Mouse (Mus musculus): ENCODE results near the gene 1700123O20Rik. TPM values are rescaled to one million over a fixed set of nuclear protein-coding genes. Genes with fewer than 3 reads are reported as not detected.

1700123O20Rik gene
- polyA plus RNA-seq (2017; shearing (Covaris generic)) = 79.9 TPM

DNA sequence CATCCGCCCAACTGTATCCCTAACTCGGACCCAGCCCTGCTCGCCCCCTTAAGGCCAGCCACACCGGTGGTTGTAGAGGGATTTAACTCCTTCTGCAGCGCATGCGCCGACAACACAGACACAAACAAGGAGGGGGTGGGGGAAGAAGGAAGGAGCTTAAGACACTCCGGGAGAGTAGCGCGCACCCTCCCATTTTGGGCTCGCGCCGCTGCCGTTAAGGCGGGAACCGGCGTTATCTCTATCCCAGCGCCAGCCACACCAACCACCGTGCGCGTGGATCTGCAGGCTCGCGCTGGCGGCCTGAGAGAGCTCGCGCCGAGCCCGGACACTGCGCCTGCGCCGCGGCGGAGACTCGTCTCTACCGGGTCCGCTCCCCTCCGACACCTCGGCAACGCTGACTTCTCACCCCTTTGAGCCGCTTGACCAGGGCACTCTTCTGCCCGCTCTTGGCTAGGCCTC, at the start of gene 1700123O20Rik:
Gene 1700123O20Rik, plus strand, starts transcription at position 154 of the 459 bp plus-strand sequence.

DNA sequence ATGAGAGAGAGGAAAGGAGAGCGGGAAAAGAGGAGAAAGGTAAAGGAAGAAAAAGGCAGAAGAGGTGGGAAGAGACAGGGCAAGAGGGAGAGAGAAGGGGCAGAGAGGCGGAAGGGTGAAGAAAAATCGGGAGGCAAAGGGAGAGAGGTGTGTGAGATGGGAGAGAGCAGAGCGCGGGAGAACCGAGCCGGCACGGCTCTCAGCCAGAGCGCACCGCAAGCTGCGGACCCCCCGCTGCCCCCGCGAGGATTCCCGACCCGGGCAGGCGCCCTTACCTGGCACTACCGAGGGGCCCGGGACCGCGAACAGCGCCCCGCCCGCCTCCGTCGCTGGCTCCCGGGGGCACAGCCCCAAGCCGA, 45.1 kb upstream of the 1700123O20Rik start, which contains the start of gene Gm17606:
Gene Gm17606, plus strand, starts transcription at position 7 of the 359 bp plus-strand sequence.

DNA sequence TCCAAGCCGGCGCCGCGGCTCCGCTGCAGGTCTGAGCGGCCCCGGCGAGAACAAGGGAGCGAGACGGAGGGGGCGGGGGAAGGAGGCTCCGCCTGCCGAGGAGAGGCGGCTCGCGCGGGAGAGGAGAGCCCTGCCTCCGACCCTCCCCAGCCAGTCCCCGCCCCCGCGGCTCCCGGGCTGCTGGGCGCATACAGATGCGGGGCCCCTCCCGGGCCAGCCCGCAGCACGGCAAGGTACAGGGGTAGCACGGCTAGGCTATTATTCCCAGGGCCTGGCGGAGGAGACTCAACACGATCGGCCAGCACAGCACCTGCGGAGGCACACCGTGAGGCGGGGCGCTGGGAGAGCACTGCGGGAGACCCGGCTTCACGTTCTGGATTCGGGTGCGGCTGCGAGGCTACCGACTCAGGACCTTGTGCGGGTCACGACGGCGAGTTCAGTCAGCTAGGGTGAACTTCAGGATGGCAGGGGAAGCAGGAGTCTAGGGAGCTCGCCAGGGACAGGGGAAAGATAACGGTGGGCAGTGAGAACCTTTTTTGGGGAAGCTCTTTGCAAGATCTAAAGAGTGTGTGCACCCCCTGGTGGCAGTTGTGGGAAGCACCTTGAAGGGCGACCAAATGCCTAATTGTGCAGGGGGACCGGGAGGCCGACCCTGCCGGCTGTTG, 44.6 kb upstream of the 1700123O20Rik start, which contains the start of gene Cdh24:
Gene Cdh24, minus strand, starts transcription at position 60 of the 665 bp plus-strand sequence.

DNA sequence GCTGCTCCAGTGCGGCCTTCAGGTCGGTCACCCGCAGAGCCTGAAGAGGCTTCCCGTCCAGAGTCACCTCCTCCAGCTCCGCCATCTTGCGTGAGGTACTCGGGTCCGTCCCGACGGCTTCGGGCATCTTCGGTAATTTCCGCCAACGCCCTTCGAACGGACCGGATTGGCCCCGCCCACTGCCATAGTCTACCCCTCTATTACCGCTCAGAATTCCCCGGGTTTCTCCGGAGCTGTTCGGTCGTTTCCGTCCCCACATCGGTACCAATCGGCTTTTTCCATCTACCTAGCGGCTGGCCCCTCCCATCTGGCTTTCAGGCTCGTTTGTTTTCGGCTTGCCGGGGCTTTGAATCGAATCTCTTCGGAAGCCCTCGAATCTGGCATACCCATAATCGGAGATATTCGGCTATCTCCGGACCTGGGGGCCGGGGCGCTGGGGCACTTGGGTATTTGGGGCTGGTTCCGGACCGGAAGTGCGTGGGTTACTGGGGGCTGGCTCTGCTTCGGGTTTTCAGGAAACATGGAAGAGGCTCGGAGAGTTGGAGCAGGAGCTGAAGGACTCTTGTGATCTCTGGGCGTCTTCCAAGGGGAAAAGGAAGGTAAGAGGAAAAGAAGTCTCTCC, 617 bp downstream of the 1700123O20Rik start, which contains the start of gene Acin1:
Gene Acin1, minus strand, starts transcription at position 410 of the 622 bp plus-strand sequence.

DNA sequence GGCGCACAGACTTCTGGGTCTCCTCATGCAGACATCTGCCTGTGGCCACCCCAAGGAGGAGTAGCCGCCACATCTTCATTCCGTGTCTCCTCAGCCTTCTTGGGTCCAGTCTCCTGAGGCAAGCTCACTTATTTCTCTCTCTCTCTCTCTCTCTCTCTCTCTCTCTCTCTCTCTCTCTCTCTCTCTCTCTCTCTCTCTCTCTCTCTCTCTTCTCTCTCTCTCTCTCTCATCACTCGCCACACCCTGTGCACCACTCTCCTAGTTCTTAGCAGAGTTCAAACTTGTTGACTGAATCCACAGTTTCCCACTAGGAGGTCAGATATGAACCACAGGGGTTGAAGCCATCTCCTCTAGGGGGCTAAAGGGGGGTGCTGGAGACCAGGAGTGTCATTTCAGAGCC, 12.7 kb downstream of the 1700123O20Rik start, which contains the start of gene Gm29776:
Gene Gm29776, minus strand, starts transcription at position 101 of the 400 bp plus-strand sequence.

DNA sequence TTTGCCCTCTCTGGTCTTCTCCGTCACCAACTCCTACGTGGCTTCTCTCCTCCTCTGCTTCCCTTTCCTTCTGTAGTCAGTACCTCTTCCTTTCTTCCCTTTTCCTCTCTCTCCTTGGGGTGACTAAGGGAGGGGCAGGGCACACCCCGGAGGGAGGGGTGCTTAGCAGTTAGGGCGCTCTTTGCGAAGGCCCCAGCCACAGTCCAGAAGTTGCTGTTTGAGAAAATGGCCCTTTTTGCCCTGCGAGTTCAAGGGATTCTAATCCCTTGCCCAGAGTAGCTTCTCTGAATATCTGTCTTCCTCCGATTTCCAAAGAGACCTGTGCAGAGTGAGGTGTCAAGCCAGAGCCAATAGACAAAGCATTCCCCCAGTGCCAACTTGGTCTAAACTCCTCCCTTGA, 26.1 kb downstream of the 1700123O20Rik start, which contains the start of gene Cebpe:
Gene Cebpe, minus strand, starts transcription at position 101 of the 400 bp plus-strand sequence.

Other genes with a start within 250 kb of the 1700123O20Rik start
- 391 TPM for gene Lrp10, start 222.1 kb upstream of the 1700123O20Rik start, polyA plus RNA-seq (2017; shearing (Covaris generic))
- gene Rem2, start 210.1 kb upstream of the 1700123O20Rik start, polyA plus RNA-seq (2017; shearing (Covaris generic)) = 0.71 TPM
- 44.9 TPM for gene Prmt5, start 168.7 kb upstream of the 1700123O20Rik start, polyA plus RNA-seq (2017; shearing (Covaris generic))
- gene Haus4, start 131.6 kb upstream of the 1700123O20Rik start, polyA plus RNA-seq (2017; shearing (Covaris generic)) = 31.7 TPM
- 0.53 TPM for gene Ajuba, start 108.7 kb upstream of the 1700123O20Rik start, polyA plus RNA-seq (2017; shearing (Covaris generic))
- 2.4 TPM for gene 4931414P19Rik, start 80.2 kb upstream of the 1700123O20Rik start, polyA plus RNA-seq (2017; shearing (Covaris generic))
- gene Psmb5, start 68.2 kb upstream of the 1700123O20Rik start, polyA plus RNA-seq (2017; shearing (Covaris generic)) = 216 TPM
- gene Psmb11, start 64.8 kb upstream of the 1700123O20Rik start, polyA plus RNA-seq (2017; shearing (Covaris generic)) = not detected
- gene Gm17606, start 45.3 kb upstream of the 1700123O20Rik start, polyA plus RNA-seq (2017; shearing (Covaris generic)) = not detected
- 1.9 TPM for gene Cdh24, start 44.9 kb upstream of the 1700123O20Rik start, polyA plus RNA-seq (2017; shearing (Covaris generic))
- 108 TPM for gene Acin1, start 715 bp downstream of the 1700123O20Rik start, polyA plus RNA-seq (2017; shearing (Covaris generic))
- gene Gm29776, start 12.6 kb downstream of the 1700123O20Rik start, polyA plus RNA-seq (2017; shearing (Covaris generic)) = not detected
- gene Cebpe, start 26.0 kb downstream of the 1700123O20Rik start, polyA plus RNA-seq (2017; shearing (Covaris generic)) = not detected
- 0.34 TPM for gene Slc7a8, start 95.7 kb downstream of the 1700123O20Rik start, polyA plus RNA-seq (2017; shearing (Covaris generic))
- gene Rnf212b, start 127.9 kb downstream of the 1700123O20Rik start, polyA plus RNA-seq (2017; shearing (Covaris generic)) = not detected
- gene Homez, start 184.7 kb downstream of the 1700123O20Rik start, polyA plus RNA-seq (2017; shearing (Covaris generic)) = 11.9 TPM
- 1.3 TPM for gene Ppp1r3e, start 191.3 kb downstream of the 1700123O20Rik start, polyA plus RNA-seq (2017; shearing (Covaris generic))
- 0.34 TPM for gene Bcl2l2, start 197.2 kb downstream of the 1700123O20Rik start, polyA plus RNA-seq (2017; shearing (Covaris generic))
- not detected for gene Gm20521, start 197.2 kb downstream of the 1700123O20Rik start, polyA plus RNA-seq (2017; shearing (Covaris generic))
- 243 TPM for gene Pabpn1, start 206.3 kb downstream of the 1700123O20Rik start, polyA plus RNA-seq (2017; shearing (Covaris generic))
- 6.7 TPM for gene Slc22a17, start 226.9 kb downstream of the 1700123O20Rik start, polyA plus RNA-seq (2017; shearing (Covaris generic))
- not detected for gene Efs, start 239.9 kb downstream of the 1700123O20Rik start, polyA plus RNA-seq (2017; shearing (Covaris generic))
- gene Il25, start 246.5 kb downstream of the 1700123O20Rik start, polyA plus RNA-seq (2017; shearing (Covaris generic)) = not detected